Mouse (Mus musculus) lung, postnatal 0 days (tissue): ENCODE data around the gene Nfe2l2.

ENCODE experiments used
- CTCF ChIP-seq: IDR thresholded peaks from 2 replicates; pipeline ENCODE4 v1.5.1; 2016; ENCODE audit warnings: antibody characterized with exemption, mild to moderate bottlenecking
- EP300 ChIP-seq: IDR thresholded peaks from 2 replicates; pipeline ENCODE4 v1.6.1; 2016; ENCODE audit warnings: antibody characterized with exemption, mild to moderate bottlenecking, control low read depth

- no peak for TF ChIP-seq EP300
- no peak for TF ChIP-seq CTCF
Measured at GRCm38 (mm10) chr2:75643950-75644349, 60.5 kb downstream of the Nfe2l2 start.
